Mouse (Mus musculus) left cerebral cortex, postnatal 10 days (tissue): Measurements from ENCODE around the gene Rangrf. TPM values are rescaled to one million over a fixed set of nuclear protein-coding genes. Genes with fewer than 3 reads are reported as not detected.

Experiments used
- microRNA-seq: library from miRNA; unstranded; fragments of <30 nt; microRNA quantifications from one replicate; pipeline ENCODE4 v1.2.0, GENCODE M21; 2022
- total RNA-seq, 2 experiments: library from RNA; stranded (reverse); gene quantifications; 2 replicates each; pipeline ENCODE4 v1.2.3; 2021

Rangrf gene
- total RNA-seq, 2 experiments from 2014 or later = 17.2 to 17.5 TPM

Small RNAs within 50 kb of the gene (microRNA-seq; reads per million reads assigned to microRNA genes)
- 1.4 reads per million for gene Mir3062

Other genes starting within 250 kb of the Rangrf start
- gene Ndel1, start 103.3 kb downstream of the Rangrf start, total RNA-seq = 10 to 100 TPM; 91.6 to 95.6 TPM
- not detected for gene Rnf222, start 86.6 kb downstream of the Rangrf start, total RNA-seq
- gene Rpl26, start 73.6 kb downstream of the Rangrf start, total RNA-seq = 100 to 1,000 TPM; 701 to 756 TPM
- gene Odf4, start 48.1 kb downstream of the Rangrf start, total RNA-seq = 1 to 10 TPM in 1 of 2 experiments, under 1 TPM in 1; 0.73 to 1.2 TPM
- gene Arhgef15, start 17.7 kb downstream of the Rangrf start, total RNA-seq = 10 to 100 TPM; 21.1 to 25.3 TPM
- gene Slc25a35, start 7.1 kb downstream of the Rangrf start, total RNA-seq = 1 to 10 TPM; 3.2 to 3.6 TPM
- gene Pfas, start 33.3 kb upstream of the Rangrf start, total RNA-seq = 10 to 100 TPM; 24.4 to 28.1 TPM
- 10 to 100 TPM; 48.1 to 49.2 TPM for gene Ctc1, start 40.7 kb upstream of the Rangrf start, total RNA-seq
- 1 to 10 TPM; 3.0 to 3.1 TPM for gene Aurkb, start 70.5 kb upstream of the Rangrf start, total RNA-seq
- 10 to 100 TPM; 21.9 to 25.5 TPM for gene Borcs6, start 84.5 kb upstream of the Rangrf start, total RNA-seq
- 10 to 100 TPM; 12.0 to 12.1 TPM for gene Tmem107, start 95.6 kb upstream of the Rangrf start, total RNA-seq
- 1,000 to 10,000 TPM; 1,124 to 1,163 TPM for gene Vamp2, start 113.3 kb upstream of the Rangrf start, total RNA-seq
- gene Per1, start 120.0 kb upstream of the Rangrf start, total RNA-seq = 10 to 100 TPM; 71.2 to 83.9 TPM
- under 1 TPM; 0.57 to 0.73 TPM for gene Hes7, start 145.2 kb upstream of the Rangrf start, total RNA-seq
- under 1 TPM; 0.51 to 0.64 TPM for gene 9130213A22Rik, start 147.4 kb upstream of the Rangrf start, total RNA-seq
- gene Aloxe3, start 150.7 kb upstream of the Rangrf start, total RNA-seq = 1 to 10 TPM; 8.6 to 10.0 TPM
- under 1 TPM; 0.45 to 0.69 TPM for gene Alox12b, start 181.8 kb upstream of the Rangrf start, total RNA-seq
- gene Alox8, start 222.7 kb upstream of the Rangrf start, total RNA-seq = 1 to 10 TPM; 3.5 to 3.6 TPM